Mouse (Mus musculus): ENCODE results near the gene Sez6.
A peak's percentile ranks its signal among the peaks of the same experiment; 100 is the strongest.

The Sez6 gene

DNA sequence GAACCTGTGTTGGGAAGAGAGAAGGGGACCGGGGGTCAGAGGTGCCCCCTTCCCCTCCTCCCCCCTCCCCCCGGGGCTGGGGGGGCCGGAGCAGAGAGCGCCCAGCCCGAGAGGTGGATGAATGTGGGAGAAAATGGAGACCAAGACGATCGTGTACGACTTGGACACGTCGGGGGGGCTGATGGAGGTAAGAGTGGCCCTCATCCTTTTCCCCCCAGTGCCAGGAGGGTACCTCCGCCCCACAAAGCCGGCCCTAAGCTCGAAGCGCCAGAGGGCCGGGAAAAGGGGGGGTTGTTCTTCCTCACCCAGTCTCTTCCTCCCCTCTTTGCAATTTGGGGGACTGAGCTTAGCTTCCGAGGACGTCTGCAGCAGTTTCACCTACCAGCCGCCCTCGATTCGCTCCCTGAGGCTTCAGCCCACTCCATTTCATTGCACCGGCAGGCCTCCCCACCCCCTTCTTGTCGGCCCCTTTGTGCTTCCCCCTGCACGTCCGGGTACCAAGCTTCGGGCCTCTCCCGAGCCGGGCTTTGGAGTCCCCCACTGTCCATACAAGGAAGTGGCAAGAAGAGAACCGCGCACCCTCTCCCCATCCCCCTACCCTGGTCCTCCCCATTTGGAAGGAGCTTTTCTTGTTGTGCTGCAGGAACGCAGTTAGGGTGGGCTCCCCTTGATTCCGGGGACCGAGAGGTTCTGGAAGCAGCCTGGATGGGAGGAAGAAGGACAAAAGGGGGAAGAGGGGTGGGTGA lies 52.8 kb downstream of the Sez6 start:
- peak; percentile 77 for DNase-seq

GRCm38 (mm10) chr11:77983937-77984835 lies 53.6 kb downstream of the Sez6 start:
- peak; percentile 80 for DNase-seq

DNA sequence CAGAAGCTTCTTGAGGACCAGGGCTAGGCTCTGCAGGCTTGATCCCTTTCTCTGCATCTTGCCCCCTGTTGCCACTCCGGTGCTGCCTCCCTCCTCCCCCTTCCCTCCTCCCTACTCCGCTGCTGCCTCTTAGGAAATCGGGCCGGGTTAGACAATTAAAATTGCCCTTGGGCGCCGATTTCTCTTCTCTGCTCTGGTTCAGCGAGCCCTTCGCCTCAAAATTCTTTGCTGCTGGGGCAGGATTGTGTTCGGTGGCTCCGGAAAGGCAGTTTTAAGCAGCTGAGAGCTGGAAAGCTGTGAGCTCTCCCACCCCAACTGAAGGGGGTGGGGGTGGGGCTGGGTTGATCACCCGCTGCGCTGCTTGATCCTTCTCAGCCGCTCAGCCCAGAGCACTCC lies 54.2 kb downstream of the Sez6 start:
- peak; percentile 68 for DNase-seq

DNA sequence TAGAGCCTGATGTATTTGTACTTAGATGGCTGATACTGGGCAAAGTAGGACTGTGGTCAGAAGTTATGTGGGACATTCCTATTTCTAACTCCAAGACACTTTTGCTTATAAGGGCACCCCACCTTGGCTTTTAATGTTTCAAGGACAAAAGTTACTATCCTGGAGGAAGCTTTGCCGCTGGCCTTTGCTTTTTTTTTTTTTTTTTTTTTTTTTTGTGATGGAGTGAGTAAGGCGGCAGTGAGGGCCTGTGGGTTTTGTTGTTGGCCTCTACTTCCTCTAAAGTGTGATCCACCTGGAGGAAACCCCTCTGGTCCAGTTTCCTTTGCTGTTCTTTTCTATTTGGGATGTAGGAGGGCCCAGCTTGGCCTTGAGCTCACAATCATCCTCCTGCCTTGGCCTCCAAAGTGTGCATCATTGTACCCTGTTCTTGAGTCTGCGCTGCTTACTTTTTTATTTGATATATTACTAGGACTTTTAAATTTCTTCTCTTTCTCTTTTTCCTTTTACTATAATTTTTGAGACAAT lies 55.0 kb downstream of the Sez6 start:
- DNase-seq = no peak

DNA sequence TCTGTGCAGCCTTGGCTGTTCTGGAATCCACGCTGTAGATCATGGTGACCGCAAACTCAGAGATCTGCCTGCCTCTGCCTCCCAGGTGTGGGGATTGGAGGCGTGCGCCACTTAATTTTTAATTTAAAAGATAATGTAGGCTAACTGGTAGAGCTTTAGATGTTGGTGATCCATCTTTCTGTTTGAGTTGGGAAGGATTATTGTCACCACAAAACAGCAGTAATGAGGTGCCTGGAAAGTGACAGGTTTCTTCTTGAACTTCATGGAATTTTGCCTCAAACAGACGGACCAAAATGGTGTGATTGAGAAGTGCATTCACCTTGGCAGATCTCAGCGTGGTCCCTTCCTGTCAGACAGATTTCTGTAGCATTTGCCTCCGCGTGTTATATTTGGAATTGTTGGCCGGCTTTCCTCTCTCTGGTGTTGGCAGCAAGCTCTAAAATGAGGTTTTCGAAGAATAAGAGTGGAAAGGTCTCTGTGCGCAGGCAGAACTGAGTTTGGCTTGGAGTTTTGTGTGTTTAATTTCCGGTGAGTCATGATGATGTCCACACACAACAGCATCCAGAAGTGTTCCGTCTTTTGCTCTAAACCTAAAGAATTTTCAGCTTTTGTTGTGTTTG lies 58.6 kb downstream of the Sez6 start:
- DNase-seq = no peak

DNA sequence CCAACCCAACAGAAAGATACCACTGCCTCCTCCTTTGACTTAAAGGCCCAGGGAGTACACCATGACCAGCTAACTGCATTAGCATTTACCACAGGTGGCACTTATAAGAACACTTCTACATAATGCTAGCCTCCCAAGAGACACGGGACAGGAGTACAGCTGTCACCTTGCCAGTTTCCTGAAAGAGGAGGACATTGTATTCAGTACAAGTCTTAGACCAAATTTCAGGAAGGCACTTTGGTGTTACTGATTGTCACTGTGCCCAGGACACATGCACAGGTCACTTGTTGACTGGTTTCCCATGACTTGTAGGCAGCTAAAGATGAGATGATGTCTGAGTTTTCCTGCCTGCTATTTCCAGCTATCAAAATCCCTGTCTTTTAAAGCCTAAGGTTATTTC lies 65.0 kb downstream of the Sez6 start:
- DNase-seq = no peak

DNA sequence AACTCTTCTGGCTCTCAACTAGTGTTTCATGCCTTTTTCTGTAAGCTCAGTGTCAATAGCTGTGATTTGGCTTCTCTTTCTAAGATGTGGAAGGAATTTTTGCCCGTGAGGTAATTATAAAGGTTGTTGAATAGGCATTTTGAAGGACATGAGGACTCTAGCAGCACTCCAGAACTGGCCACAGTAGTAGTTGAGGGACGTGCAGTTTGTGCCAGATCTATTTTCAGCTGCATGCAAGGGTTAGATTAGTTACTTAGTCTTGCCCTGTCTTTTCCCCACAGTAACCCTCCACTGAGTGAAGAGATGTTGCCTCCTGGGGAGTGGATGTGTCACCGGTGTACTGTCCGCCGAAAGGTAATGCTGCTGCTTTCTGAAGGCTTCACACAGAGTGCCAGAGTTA lies 75.8 kb downstream of the Sez6 start:
- no peak for DNase-seq

- DNase-seq = peak; percentile 85
These were observed 89.1 kb downstream of the Sez6 start for GRCm38 (mm10) chr11:78019676-78020075.

DNA sequence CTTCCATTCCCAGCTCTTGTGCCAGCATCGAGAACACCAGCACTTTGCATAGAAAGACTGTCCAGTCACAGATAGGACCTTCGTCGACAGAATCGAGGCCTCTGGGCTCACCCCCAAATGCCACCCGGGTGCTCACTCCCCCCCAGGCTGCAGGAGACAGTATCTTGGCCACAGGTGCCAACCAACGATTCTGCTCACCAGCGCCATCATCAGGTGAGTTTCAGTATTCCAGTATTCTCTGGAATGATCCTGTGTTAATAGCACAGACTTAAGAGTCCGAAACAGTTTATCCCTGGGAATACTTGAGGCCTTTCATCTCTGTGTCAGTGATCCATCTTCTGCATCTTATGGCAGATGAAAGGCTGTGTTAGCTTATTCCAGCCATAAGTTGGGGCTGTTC lies 93.0 kb downstream of the Sez6 start:
- DNase-seq = peak; percentile 69

All from thymus, postnatal 4 days (tissue).